Mouse (Mus musculus): ENCODE data around the gene Kif6. TPM values are rescaled to one million over a fixed set of nuclear protein-coding genes. Genes with fewer than 3 reads are reported as not detected.

Kif6 gene
- polyA plus RNA-seq, 1 experiment from 2014 or later, result 3.7 TPM

DNA sequence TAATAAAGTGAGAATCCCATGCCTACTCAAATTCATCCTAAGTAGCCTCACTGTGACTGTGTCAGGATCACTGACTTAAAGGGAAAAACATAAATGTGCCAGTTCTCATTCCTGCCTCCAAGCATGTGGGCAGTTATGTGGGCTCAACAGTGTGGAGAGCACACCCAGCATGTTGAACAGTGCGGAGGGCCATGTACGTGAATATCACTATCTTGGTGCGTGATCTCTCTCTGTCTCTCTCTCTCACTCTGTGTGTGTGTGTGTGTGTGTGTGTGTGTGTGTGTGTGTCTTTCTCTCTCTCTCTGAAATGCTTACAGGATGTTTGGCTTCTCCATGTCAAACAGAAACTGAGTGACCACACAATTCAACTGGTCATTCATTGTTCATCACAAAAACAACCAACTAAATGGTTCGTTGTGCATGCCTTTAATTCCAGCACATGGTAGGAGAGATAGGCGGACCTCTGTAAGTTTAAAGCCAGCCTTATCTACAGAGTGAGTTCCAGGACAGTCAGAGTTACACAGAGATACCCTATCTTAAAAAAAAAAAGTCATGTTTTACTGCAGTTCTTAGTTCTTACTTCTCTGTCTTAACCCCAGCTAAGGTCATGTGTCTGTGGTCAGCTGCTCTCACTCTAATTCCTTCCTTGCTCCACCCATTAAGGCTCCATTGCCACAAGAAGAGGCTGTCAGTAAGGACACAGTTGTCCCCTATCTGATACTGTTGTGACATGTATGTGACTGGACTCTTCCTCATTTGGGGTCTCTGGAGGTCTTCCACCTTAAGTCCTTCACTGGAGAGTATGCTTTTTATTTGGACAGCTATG lies 266.2 kb downstream of the Kif6 start:
- DNase-seq (ENCODE audit: low spot score), result no peak
- Histone ChIP-seq H3K9ac (no peak overlapping the region), H3K27ac (no peak overlapping the region), H3K36me3 (replicated peaks; ENCODE audit: control insufficient read depth, insufficient read depth) (no peaks in the 10 kb centered on the region), H3K4me3 (replicated peaks; ENCODE audit: low read length) (no peak overlapping the region), H3K9me3 (ENCODE audit: control insufficient read depth, low read length) (no peaks in the 10 kb centered on the region), H3K4me1 (replicated peaks; ENCODE audit: control insufficient read depth, insufficient read depth, low read length) (peaks cover 7% of the 10 kb centered on the region; the same call in 1 of the 2 replicates), H3K4me2 (replicated peaks) (no peak overlapping the region), H3K27me3 (ENCODE audit: control insufficient read depth, insufficient read depth, low read length) (no peaks in the 10 kb centered on the region)
- 88% methylated on average over 5 of the region's 5 CpGs for WGBS
- no peak for ATAC-seq (ENCODE audit: low FRiP score)

DNA sequence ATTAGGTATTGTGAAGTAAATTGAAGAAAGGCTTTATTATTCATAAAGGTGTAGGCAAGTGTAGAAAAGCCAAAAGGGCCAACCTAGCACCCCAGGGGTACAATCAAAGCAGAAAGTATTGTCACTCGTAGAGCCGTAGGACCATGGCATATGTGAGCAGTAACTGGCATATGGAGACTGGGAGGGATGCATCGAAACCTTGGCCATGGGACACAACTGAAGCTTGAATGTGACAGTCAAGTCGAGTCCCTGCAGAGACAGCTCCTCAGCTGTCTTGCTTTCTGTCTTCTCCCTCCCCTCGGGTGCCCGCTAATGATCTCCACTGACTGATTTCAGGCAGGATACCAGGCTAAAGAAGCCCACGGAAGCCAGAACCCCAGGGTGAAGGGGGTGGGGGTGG lies 266.9 kb downstream of the Kif6 start:
- peaks cover 7% of the 10 kb centered on the region; the same call in 1 of the 2 replicates for H3K4me1 ChIP-seq (replicated peaks; ENCODE audit: control insufficient read depth, insufficient read depth, low read length)
- no peak overlapping the region for H3K9ac ChIP-seq
- DNase-seq (ENCODE audit: low spot score), result no peak
- no peaks in the 10 kb centered on the region for H3K36me3 ChIP-seq (replicated peaks; ENCODE audit: control insufficient read depth, insufficient read depth)
- no peaks in the 10 kb centered on the region for H3K9me3 ChIP-seq (ENCODE audit: control insufficient read depth, low read length)
- no peak overlapping the region for H3K4me3 ChIP-seq (replicated peaks; ENCODE audit: low read length)
- no peak overlapping the region for H3K4me2 ChIP-seq (replicated peaks)
- no peak overlapping the region for H3K27ac ChIP-seq
- WGBS, result 77% methylated on average over 7 of the region's 7 CpGs
- no peak for ATAC-seq (ENCODE audit: low FRiP score)
- no peaks in the 10 kb centered on the region for H3K27me3 ChIP-seq (ENCODE audit: control insufficient read depth, insufficient read depth, low read length)

DNA sequence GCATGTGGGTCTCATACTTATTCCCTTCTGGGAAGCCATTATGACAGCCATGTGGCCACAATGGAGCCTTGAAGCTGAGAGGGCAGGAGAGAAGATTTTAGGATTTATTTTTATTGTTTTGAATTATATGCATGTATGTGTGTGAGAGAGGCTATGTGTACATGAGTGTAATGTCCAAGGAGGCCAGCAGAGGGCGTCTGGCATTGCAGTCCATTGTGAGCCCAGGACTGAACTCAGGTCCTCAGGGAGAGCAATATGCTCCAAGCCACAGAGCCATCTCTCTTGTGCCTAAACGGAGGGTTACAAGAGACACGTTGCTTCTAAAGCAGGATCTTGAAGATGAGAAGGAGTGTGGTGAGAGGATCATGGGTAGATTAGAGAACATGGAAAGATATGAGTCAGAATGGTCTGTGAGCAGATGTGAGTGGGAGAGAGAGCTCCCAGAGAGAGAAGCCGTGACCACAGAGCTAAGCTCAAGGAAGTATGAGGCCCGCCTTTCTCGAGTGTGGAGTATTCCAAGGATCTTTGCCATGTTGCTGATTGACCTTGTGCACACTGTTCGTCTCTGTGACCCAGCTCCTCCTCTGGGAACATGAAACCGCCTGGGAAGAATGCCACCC lies 268.3 kb downstream of the Kif6 start:
- ATAC-seq (ENCODE audit: low FRiP score), result no peak
- H3K9ac ChIP-seq, result no peak overlapping the region
- no peaks in the 10 kb centered on the region for H3K36me3 ChIP-seq (replicated peaks; ENCODE audit: control insufficient read depth, insufficient read depth)
- no peak for DNase-seq (ENCODE audit: low spot score)
- H3K27ac ChIP-seq, result no peak overlapping the region
- no peak overlapping the region for H3K4me3 ChIP-seq (replicated peaks; ENCODE audit: low read length)
- no peak overlapping the region for H3K4me2 ChIP-seq (replicated peaks)
- no peaks in the 10 kb centered on the region for H3K27me3 ChIP-seq (ENCODE audit: control insufficient read depth, insufficient read depth, low read length)
- WGBS, result 90% methylated on average over 8 of the region's 8 CpGs
- H3K4me1 ChIP-seq (replicated peaks; ENCODE audit: control insufficient read depth, insufficient read depth, low read length), result peaks cover 7% of the 10 kb centered on the region; the same call in 1 of the 2 replicates
- H3K9me3 ChIP-seq (ENCODE audit: control insufficient read depth, low read length), result no peaks in the 10 kb centered on the region

DNA sequence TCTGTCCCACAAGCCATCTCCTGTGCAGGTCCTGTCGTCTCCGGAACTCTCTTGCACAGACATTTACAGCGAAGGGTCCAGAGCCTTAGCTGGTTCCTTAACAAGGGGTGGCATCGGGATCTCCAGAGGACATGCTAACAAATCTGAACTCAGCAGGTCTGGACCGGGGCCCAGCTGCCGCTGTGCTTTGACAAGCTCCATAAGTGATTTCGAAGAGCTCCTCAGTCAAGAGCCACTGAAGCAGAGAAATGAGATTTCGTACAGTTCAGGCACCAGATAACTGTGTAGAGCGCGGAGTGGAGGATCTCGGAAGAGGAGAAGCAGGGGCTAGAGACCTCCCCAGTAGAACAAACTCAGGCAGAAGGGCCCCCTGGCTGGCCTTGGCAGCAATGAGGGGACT lies 270.1 kb downstream of the Kif6 start:
- Histone ChIP-seq H3K4me2 (replicated peaks) (no peak overlapping the region), H3K27me3 (ENCODE audit: control insufficient read depth, insufficient read depth, low read length) (no peaks in the 10 kb centered on the region), H3K9ac (no peak overlapping the region), H3K27ac (no peak overlapping the region), H3K4me1 (replicated peaks; ENCODE audit: control insufficient read depth, insufficient read depth, low read length) (peaks cover 7% of the 10 kb centered on the region; the same call in 1 of the 2 replicates), H3K9me3 (ENCODE audit: control insufficient read depth, low read length) (no peaks in the 10 kb centered on the region), H3K36me3 (replicated peaks; ENCODE audit: control insufficient read depth, insufficient read depth) (no peaks in the 10 kb centered on the region), H3K4me3 (replicated peaks; ENCODE audit: low read length) (no peak overlapping the region)
- WGBS, result 55% methylated on average over 11 of the region's 11 CpGs
- ATAC-seq (ENCODE audit: low FRiP score), result 0 out of 2 replicates have a peak, but pooled peaks have one; percentile 12
- peak; percentile 60 for DNase-seq (ENCODE audit: low spot score)

DNA sequence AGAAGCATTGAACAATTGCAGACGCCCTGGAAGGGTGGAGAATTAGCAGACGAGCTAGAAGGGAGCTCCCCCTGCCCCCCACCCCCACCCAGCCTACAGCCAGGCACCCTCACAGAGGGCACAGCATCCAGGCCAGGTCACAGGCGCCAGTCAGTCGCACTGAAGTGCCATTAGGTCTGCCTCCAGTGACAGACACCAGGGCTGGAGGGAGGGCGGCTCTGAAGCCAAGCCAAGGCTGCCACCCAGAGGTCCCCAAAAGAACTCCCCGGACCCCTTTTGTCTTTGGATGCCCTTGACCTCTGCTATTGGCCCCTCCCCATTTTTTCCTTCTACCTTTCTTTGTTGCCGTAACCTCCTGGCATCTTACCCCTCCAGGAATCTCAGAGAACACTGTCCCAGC lies 274.7 kb downstream of the Kif6 start:
- no peak overlapping the region for H3K4me3 ChIP-seq (replicated peaks; ENCODE audit: low read length)
- H3K9me3 ChIP-seq (ENCODE audit: control insufficient read depth, low read length), result no peaks in the 10 kb centered on the region
- ATAC-seq (ENCODE audit: low FRiP score) (peak; percentile 72), DNase-seq (ENCODE audit: low spot score) (peak; percentile 53)
- H3K9ac ChIP-seq, result no peak overlapping the region
- H3K36me3 ChIP-seq (replicated peaks; ENCODE audit: control insufficient read depth, insufficient read depth), result no peaks in the 10 kb centered on the region
- H3K27ac ChIP-seq, result no peak overlapping the region
- H3K4me1 ChIP-seq (replicated peaks; ENCODE audit: control insufficient read depth, insufficient read depth, low read length), result peaks cover 7% of the 10 kb centered on the region; the same call in 1 of the 2 replicates
- WGBS, result 23% methylated on average over 7 of the region's 7 CpGs
- H3K4me2 ChIP-seq (replicated peaks), result no peak overlapping the region
- no peaks in the 10 kb centered on the region for H3K27me3 ChIP-seq (ENCODE audit: control insufficient read depth, insufficient read depth, low read length)

DNA sequence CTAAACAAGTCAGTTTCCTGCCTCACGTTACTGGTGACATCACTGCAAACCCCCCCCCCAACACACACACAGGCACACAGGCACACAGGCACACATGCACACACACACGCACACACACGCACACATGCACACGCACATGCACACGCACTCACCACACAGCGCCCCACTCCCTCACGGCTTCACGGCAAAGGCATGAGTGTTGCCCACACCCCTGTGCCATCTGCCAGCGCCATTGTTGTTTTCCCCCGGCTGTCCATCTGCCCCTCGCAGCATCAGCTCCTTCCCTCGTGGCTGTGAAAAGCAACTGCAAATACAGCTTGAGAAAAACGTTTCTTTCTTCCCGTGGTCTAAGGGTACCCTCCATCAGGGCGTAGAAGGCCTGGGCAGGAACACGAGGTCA lies 275.9 kb downstream of the Kif6 start:
- no peaks in the 10 kb centered on the region for H3K27me3 ChIP-seq (ENCODE audit: control insufficient read depth, insufficient read depth, low read length)
- H3K4me1 ChIP-seq (replicated peaks; ENCODE audit: control insufficient read depth, insufficient read depth, low read length), result no peaks in the 10 kb centered on the region
- no peak overlapping the region for H3K4me2 ChIP-seq (replicated peaks)
- DNase-seq (ENCODE audit: low spot score), result no peak
- H3K9ac ChIP-seq, result no peak overlapping the region
- H3K36me3 ChIP-seq (replicated peaks; ENCODE audit: control insufficient read depth, insufficient read depth), result no peaks in the 10 kb centered on the region
- 65% methylated on average over 16 of the region's 16 CpGs for WGBS
- no peaks in the 10 kb centered on the region for H3K9me3 ChIP-seq (ENCODE audit: control insufficient read depth, low read length)
- H3K4me3 ChIP-seq (replicated peaks; ENCODE audit: low read length), result no peak overlapping the region
- no peak for ATAC-seq (ENCODE audit: low FRiP score)
- H3K27ac ChIP-seq, result no peak overlapping the region

DNA sequence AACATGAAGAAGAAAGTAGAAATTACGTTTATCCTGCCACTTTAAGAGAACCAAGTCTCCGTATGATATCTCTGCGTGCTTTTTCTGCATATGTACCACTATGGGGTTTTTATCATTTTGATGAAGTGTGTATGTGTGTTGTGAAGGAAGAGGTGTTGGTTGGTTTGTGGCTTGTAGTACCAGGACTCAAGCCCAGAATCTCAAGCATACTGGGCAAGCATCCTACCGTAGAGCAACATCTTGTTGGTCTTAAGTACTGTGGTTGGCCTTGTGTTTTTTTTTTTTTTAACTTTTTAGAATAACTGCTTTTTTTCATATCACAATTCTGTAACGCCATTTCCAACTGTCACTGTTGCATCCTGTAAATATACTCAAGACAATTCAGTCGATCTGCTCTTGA lies 277.5 kb downstream of the Kif6 start:
- H3K9ac ChIP-seq, result no peak overlapping the region
- no peaks in the 10 kb centered on the region for H3K9me3 ChIP-seq (ENCODE audit: control insufficient read depth, low read length)
- H3K36me3 ChIP-seq (replicated peaks; ENCODE audit: control insufficient read depth, insufficient read depth), result no peaks in the 10 kb centered on the region
- H3K27ac ChIP-seq, result no peak overlapping the region
- ATAC-seq (ENCODE audit: low FRiP score), result no peak
- DNase-seq (ENCODE audit: low spot score), result no peak
- H3K4me3 ChIP-seq (replicated peaks; ENCODE audit: low read length), result no peak overlapping the region
- no peaks in the 10 kb centered on the region for H3K27me3 ChIP-seq (ENCODE audit: control insufficient read depth, insufficient read depth, low read length)
- no peaks in the 10 kb centered on the region for H3K4me1 ChIP-seq (replicated peaks; ENCODE audit: control insufficient read depth, insufficient read depth, low read length)
- no peak overlapping the region for H3K4me2 ChIP-seq (replicated peaks)
- 95% methylated on average over 6 of the region's 6 CpGs for WGBS

DNA sequence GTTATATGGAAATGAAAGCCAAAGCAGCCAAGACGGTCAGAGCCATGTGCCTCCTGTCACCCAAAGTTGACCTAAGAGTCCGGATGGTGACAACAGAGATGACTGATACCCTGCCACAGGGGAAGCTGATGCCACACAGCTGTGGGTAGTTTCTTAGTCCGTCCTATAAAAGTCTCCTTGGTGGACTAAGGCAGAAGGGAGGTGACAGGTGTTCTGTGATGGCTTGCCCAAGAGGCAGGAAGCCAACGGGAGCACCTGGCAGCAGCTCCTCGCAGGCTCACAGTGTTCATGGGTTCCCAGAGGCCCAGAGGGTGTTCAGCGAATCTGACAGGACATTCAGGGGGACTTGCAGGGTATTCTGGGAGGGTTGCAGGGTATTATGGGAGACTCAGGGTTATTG lies 279.5 kb downstream of the Kif6 start:
- 84% methylated on average over 6 of the region's 6 CpGs for WGBS
- no peak for ATAC-seq (ENCODE audit: low FRiP score)
- H3K4me3 ChIP-seq (replicated peaks; ENCODE audit: low read length), result no peak overlapping the region

DNA sequence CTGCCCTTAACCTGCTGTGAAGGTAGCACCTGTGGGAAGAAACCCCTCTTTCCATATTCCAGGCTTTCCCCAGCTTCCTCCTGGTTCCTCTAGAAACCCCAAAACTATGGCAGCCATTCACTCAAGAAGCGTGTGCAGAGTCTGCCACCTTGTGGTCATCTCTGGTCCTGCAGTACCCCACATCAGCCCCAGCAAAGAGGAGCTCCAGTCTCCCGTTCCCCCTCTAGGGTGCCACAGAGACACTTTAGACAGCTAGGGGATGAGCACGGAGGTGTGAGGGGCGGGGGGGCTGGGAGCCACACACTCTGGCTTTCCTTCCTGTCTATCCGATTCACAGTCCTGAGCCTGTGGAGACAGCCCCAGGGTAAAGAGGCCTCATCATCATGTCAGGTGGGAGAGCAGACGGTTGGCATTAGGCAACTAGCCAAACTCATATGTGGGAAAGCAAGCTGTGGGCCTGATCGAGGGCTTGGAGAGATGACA lies 284.0 kb downstream of the Kif6 start:
- Histone ChIP-seq H3K9ac (no peak overlapping the region), H3K27ac (no peak overlapping the region), H3K4me3 (replicated peaks; ENCODE audit: low read length) (no peak overlapping the region), H3K4me1 (replicated peaks; ENCODE audit: control insufficient read depth, insufficient read depth, low read length) (no peaks in the 10 kb centered on the region), H3K36me3 (replicated peaks; ENCODE audit: control insufficient read depth, insufficient read depth) (no peaks in the 10 kb centered on the region), H3K9me3 (ENCODE audit: control insufficient read depth, low read length) (no peaks in the 10 kb centered on the region), H3K4me2 (replicated peaks) (no peak overlapping the region), H3K27me3 (ENCODE audit: control insufficient read depth, insufficient read depth, low read length) (peaks cover 7% of the 10 kb centered on the region; the same call in 1 of the 2 replicates)
- ATAC-seq (ENCODE audit: low FRiP score), result peak; percentile 53
- peak; percentile 91 for DNase-seq (ENCODE audit: low spot score)
- WGBS, result 14% methylated on average over 7 of the region's 7 CpGs

More for the DNA sequence above, 279.5 kb downstream of the Kif6 start:
- H3K27ac ChIP-seq, result no peak overlapping the region
- peaks cover 2% of the 10 kb centered on the region; the same call in 1 of the 2 replicates for H3K27me3 ChIP-seq (ENCODE audit: control insufficient read depth, insufficient read depth, low read length)
- no peak for DNase-seq (ENCODE audit: low spot score)
- H3K4me1 ChIP-seq (replicated peaks; ENCODE audit: control insufficient read depth, insufficient read depth, low read length), result no peaks in the 10 kb centered on the region
- no peaks in the 10 kb centered on the region for H3K9me3 ChIP-seq (ENCODE audit: control insufficient read depth, low read length)
- no peaks in the 10 kb centered on the region for H3K36me3 ChIP-seq (replicated peaks; ENCODE audit: control insufficient read depth, insufficient read depth)
- H3K9ac ChIP-seq, result no peak overlapping the region
- no peak overlapping the region for H3K4me2 ChIP-seq (replicated peaks)
